Mouse (Mus musculus): ENCODE measurements around the gene Igfbp4. TPM values are rescaled to one million over a fixed set of nuclear protein-coding genes. Genes with fewer than 3 reads are reported as not detected.

The Igfbp4 gene
- total RNA-seq, 2 experiments from 2014 or later, result 8.1 to 12.2 TPM

- no peak for ATAC-seq (replicated peaks; ENCODE audit: low FRiP score, poor library complexity, severe bottlenecking)
Measured at GRCm38 (mm10) chr11:99073781-99074180, 32.7 kb downstream of the Igfbp4 start.

- no peak for ATAC-seq (replicated peaks; ENCODE audit: low FRiP score, poor library complexity, severe bottlenecking)
Measured at GRCm38 (mm10) chr11:99076744-99077319, 35.8 kb downstream of the Igfbp4 start.

- ATAC-seq (replicated peaks; ENCODE audit: low FRiP score, poor library complexity, severe bottlenecking), result no peak
Measured at GRCm38 (mm10) chr11:99077869-99078268, 36.8 kb downstream of the Igfbp4 start.

- no peak for ATAC-seq (replicated peaks; ENCODE audit: low FRiP score, poor library complexity, severe bottlenecking)
Measured at GRCm38 (mm10) chr11:99080902-99081543, 40.0 kb downstream of the Igfbp4 start.

- ATAC-seq (replicated peaks; ENCODE audit: low FRiP score, poor library complexity, severe bottlenecking), result no peak
Measured at GRCm38 (mm10) chr11:99081566-99081965, 40.5 kb downstream of the Igfbp4 start.

GRCm38 (mm10) chr11:99082098-99082497 lies 41.1 kb downstream of the Igfbp4 start:
- no peak for ATAC-seq (replicated peaks; ENCODE audit: low FRiP score, poor library complexity, severe bottlenecking)

- no peak for ATAC-seq (replicated peaks; ENCODE audit: low FRiP score, poor library complexity, severe bottlenecking)
Measured at GRCm38 (mm10) chr11:99083516-99083915, 42.5 kb downstream of the Igfbp4 start.

GRCm38 (mm10) chr11:99084366-99084765 lies 43.3 kb downstream of the Igfbp4 start:
- ATAC-seq (replicated peaks; ENCODE audit: low FRiP score, poor library complexity, severe bottlenecking), result no peak

GRCm38 (mm10) chr11:99088486-99088885 lies 47.4 kb downstream of the Igfbp4 start:
- no peak for ATAC-seq (replicated peaks; ENCODE audit: low FRiP score, poor library complexity, severe bottlenecking)

GRCm38 (mm10) chr11:99089077-99089601 lies 48.1 kb downstream of the Igfbp4 start, which contains the start of gene Tns4:
Tns4 (minus strand) TSS chr11:99089306.
- ATAC-seq (replicated peaks; ENCODE audit: low FRiP score, poor library complexity, severe bottlenecking), result no peak

- no peak for ATAC-seq (replicated peaks; ENCODE audit: low FRiP score, poor library complexity, severe bottlenecking)
Measured at GRCm38 (mm10) chr11:99090391-99090790, 49.3 kb downstream of the Igfbp4 start.

- ATAC-seq (replicated peaks; ENCODE audit: low FRiP score, poor library complexity, severe bottlenecking), result no peak
Measured at GRCm38 (mm10) chr11:99091666-99092065, 50.6 kb downstream of the Igfbp4 start.

- ATAC-seq (replicated peaks; ENCODE audit: low FRiP score, poor library complexity, severe bottlenecking), result no peak
Measured at GRCm38 (mm10) chr11:99093740-99094139, 52.7 kb downstream of the Igfbp4 start.

- ATAC-seq (replicated peaks; ENCODE audit: low FRiP score, poor library complexity, severe bottlenecking), result no peak
Measured at GRCm38 (mm10) chr11:99094911-99095676, 54.0 kb downstream of the Igfbp4 start.

- ATAC-seq (replicated peaks; ENCODE audit: low FRiP score, poor library complexity, severe bottlenecking), result no peak
Measured at GRCm38 (mm10) chr11:99095759-99096158, 54.7 kb downstream of the Igfbp4 start.

GRCm38 (mm10) chr11:99096417-99096816 lies 55.4 kb downstream of the Igfbp4 start:
- ATAC-seq (replicated peaks; ENCODE audit: low FRiP score, poor library complexity, severe bottlenecking), result no peak

GRCm38 (mm10) chr11:99096996-99097774 lies 56.1 kb downstream of the Igfbp4 start:
- ATAC-seq (replicated peaks; ENCODE audit: low FRiP score, poor library complexity, severe bottlenecking), result no peak

- ATAC-seq (replicated peaks; ENCODE audit: low FRiP score, poor library complexity, severe bottlenecking), result no peak
Measured at GRCm38 (mm10) chr11:99098924-99099323, 57.9 kb downstream of the Igfbp4 start.

- no peak for ATAC-seq (replicated peaks; ENCODE audit: low FRiP score, poor library complexity, severe bottlenecking)
Measured at GRCm38 (mm10) chr11:99099516-99099915, 58.5 kb downstream of the Igfbp4 start.

- ATAC-seq (replicated peaks; ENCODE audit: low FRiP score, poor library complexity, severe bottlenecking), result no peak
Measured at GRCm38 (mm10) chr11:99100215-99100614, 59.2 kb downstream of the Igfbp4 start.
